In the genomic region with DNA sequence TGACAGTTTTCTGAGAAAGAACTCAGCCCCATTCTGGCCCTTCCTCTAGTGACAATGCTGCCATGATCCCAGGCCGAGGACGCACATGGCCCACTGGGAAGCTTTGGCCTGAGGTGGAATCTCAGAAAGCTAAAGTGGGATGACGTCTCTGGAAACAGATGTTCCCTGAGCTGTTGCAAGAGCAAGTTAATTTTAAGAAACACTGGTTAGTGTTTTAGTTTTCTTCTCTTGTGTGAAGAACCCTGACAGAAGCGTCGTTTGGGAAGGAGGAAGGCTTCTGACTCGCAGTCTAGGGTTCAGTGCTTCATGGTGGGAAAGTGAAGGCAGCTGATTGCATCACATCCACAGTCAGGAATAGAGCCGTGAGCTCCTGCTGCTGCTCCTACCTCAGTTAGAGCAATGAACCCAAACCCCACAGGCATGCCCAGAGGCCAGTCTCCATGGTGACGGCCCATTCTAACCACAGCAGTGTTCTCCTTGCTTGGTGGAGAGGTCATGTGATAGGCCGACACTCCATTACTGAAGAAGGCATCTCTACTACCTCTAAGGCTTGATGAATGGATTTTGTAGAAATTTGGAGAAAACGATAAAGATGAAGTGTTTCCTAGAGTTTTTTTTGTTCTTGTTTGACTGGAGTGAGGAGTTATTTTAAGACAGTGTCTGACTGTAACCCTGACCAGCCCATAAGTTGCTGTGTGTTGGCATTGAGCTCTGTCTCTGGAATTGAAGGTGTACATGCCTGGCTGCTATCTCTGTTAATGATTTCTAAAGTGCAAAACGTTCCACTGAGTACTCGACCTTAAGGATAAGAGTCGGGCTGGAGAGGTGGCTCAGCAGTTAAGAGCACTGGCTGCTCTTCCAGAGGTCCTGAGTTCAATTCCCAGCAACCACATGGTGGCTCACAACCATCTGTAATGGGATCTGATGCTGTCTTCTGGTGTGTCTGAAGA, we compare ENCODE assay signal across 11 mouse cellular contexts. TPM values are rescaled to one million over a fixed set of nuclear protein-coding genes. Genes with fewer than 3 reads are reported as not detected.
DNase-seq lines count a peak whose midpoint lies in the region; ATAC-seq and TF ChIP-seq lines count a peak whose summit lies in the region.
"Had no signal": no experiment of that assay in that cellular context is flagged by ENCODE, and none has a peak within 500 bp of the region (broad histone marks: within the 10 kb centered on the region; RNA-seq: fewer than 3 reads in every experiment).

No protein-coding gene starts in this region.

- H3K36me3 ChIP-seq in lung, embryonic 14.5 days (ENCODE audit: insufficient read depth): 0 out of 2 replicates have a peak, but pooled peaks cover 3% of the 10 kb centered on the region
- H3K36me3 ChIP-seq in intestine, embryonic 16.5 days (ENCODE audit: control insufficient read depth, insufficient read depth, low read length): no peaks in the 10 kb centered on the region
- H3K36me3 ChIP-seq in midbrain, embryonic 15.5 days (replicated peaks): no peaks in the 10 kb centered on the region
- H3K36me3 ChIP-seq in limb, embryonic 10.5 days: peaks cover 11% of the 10 kb centered on the region

- peak; percentile 15 for DNase-seq in embryo, embryonic 10 days (ENCODE audit: low spot score)
- DNase-seq in embryo, embryonic 10.5 days (ENCODE audit: low spot score): no peak
- DNase-seq in lung, embryonic 14.5 days: no peak
- no peak for DNase-seq in lung, postnatal 4 days
- no peak for DNase-seq in limb, embryonic 10.5 days (ENCODE audit: low spot score)
- no peak for DNase-seq in heart, postnatal 36 days
- DNase-seq: cerebellum, adult 2 months; layer of hippocampus, postnatal 36 days had no signal

- intact Hi-C loops in heart, postnatal 36 days (cut with DNase I): loop anchor here (10.0 kb wide), 1 partner anchor 439 kb away; no protein-coding TSS in a partner anchor

- no peak overlapping the region for H3K4me3 ChIP-seq in lung, embryonic 14.5 days (ENCODE audit: low read depth, low read length)
- H3K4me3 ChIP-seq in intestine, embryonic 16.5 days (ENCODE audit: low read length): no peak overlapping the region
- H3K4me3 ChIP-seq in midbrain, embryonic 15.5 days: no peak overlapping the region
- H3K4me3 ChIP-seq in limb, embryonic 10.5 days: no peak overlapping the region
- H3K4me3 ChIP-seq: megakaryocyte, embryonic 14.5 days had no signal

- 0 out of 2 replicates have a peak, but pooled peaks cover 2% of the 10 kb centered on the region for H3K4me1 ChIP-seq in lung, embryonic 14.5 days (ENCODE audit: insufficient read depth)
- H3K4me1 ChIP-seq in intestine, embryonic 16.5 days (ENCODE audit: control insufficient read depth, insufficient read depth, low read length): peaks cover 2% of the 10 kb centered on the region; the same call in 1 of the 2 replicates
- H3K4me1 ChIP-seq in midbrain, embryonic 15.5 days: peaks cover 3% of the 10 kb centered on the region; the same call in 1 of the 2 replicates
- H3K4me1 ChIP-seq in limb, embryonic 10.5 days: peaks cover 29% of the 10 kb centered on the region

- no peak overlapping the region for H3K27ac ChIP-seq in lung, embryonic 14.5 days (ENCODE audit: low read depth)
- no peak overlapping the region for H3K27ac ChIP-seq in intestine, embryonic 16.5 days (ENCODE audit: low read length)
- no peak overlapping the region for H3K27ac ChIP-seq in midbrain, embryonic 15.5 days
- H3K27ac ChIP-seq in limb, embryonic 10.5 days: no peak overlapping the region

- peak; percentile 54; the same call in 1 of the 2 replicates for ATAC-seq in lung, embryonic 14.5 days (ENCODE audit: insufficient read depth)
- peak; percentile 55 for ATAC-seq in intestine, embryonic 16.5 days
- ATAC-seq in midbrain, embryonic 15.5 days (replicated peaks): 0 out of 2 replicates have a peak, but pooled peaks have one; percentile 58

- 68% methylated on average over 13 of the region's 13 CpGs for WGBS in lung, embryonic 14.5 days
- 69% methylated on average over 13 of the region's 13 CpGs for WGBS in intestine, embryonic 16.5 days
- 71% methylated on average over 13 of the region's 13 CpGs for WGBS in midbrain, embryonic 15.5 days
- WGBS in limb, embryonic 10.5 days: 82% methylated on average over 13 of the region's 13 CpGs

- no peaks in the 10 kb centered on the region for H3K9me3 ChIP-seq in lung, embryonic 14.5 days (ENCODE audit: low read depth, low read length)
- H3K9me3 ChIP-seq in intestine, embryonic 16.5 days (ENCODE audit: control insufficient read depth, low read length): no peaks in the 10 kb centered on the region
- H3K9me3 ChIP-seq in midbrain, embryonic 15.5 days: no peaks in the 10 kb centered on the region
- no peaks in the 10 kb centered on the region for H3K9me3 ChIP-seq in limb, embryonic 10.5 days (replicated peaks)
- H3K9me3 ChIP-seq: megakaryocyte, embryonic 14.5 days had no signal

- TF ChIP-seq CTCF in lung, embryonic 14.5 days (IDR thresholded peaks at IDR 0.05; ENCODE audit: low read depth): no peak

- H3K9ac ChIP-seq in lung, embryonic 14.5 days: no peak overlapping the region
- H3K9ac ChIP-seq in intestine, embryonic 16.5 days (ENCODE audit: low read depth, low read length): no peak overlapping the region
- no peak overlapping the region for H3K9ac ChIP-seq in midbrain, embryonic 15.5 days

- no peak overlapping the region for H3K4me2 ChIP-seq in lung, embryonic 14.5 days
- no peak overlapping the region for H3K4me2 ChIP-seq in intestine, embryonic 16.5 days (ENCODE audit: low read depth, low read length)
- H3K4me2 ChIP-seq in midbrain, embryonic 15.5 days: no peak overlapping the region

- H3K27me3 ChIP-seq in lung, embryonic 14.5 days (ENCODE audit: insufficient read depth, low read length): no peaks in the 10 kb centered on the region
- H3K27me3 ChIP-seq in intestine, embryonic 16.5 days (replicated peaks; ENCODE audit: control insufficient read depth, insufficient read depth, low read length): no peaks in the 10 kb centered on the region
- no peaks in the 10 kb centered on the region for H3K27me3 ChIP-seq in midbrain, embryonic 15.5 days (replicated peaks)
- H3K27me3 ChIP-seq in limb, embryonic 10.5 days (ENCODE audit: low read depth, poor library complexity, severe bottlenecking): no peaks in the 10 kb centered on the region
- H3K27me3 ChIP-seq: megakaryocyte, embryonic 14.5 days had no signal

RNA-seq across cellular contexts. Expression of gene Atg5, which starts 57.7 kb away (rescaled TPM):
- polyA plus RNA-seq in lung, embryonic 14.5 days (2014; fragmentation: Nextera tagmentation; extraction: Ambion mirVana): 52.0 and 52.6 TPM in 2 replicates
- 52.1 and 52.6 TPM in 2 replicates for polyA plus RNA-seq in intestine, embryonic 16.5 days (2015; fragmentation: Nextera tagmentation; extraction: Ambion mirVana)
- 44.9 and 45.7 TPM in 2 replicates for polyA plus RNA-seq in midbrain, embryonic 15.5 days (2015; fragmentation: Nextera tagmentation; extraction: Ambion mirVana)
- polyA plus RNA-seq in limb, embryonic 10.5 days (2016; fragmentation: Nextera tagmentation; extraction: Ambion mirVana): 58.5 and 63.3 TPM in 2 replicates
- total RNA-seq in heart, postnatal 36 days (2021): 10 to 100 TPM; 14.8 TPM
